Comparison of ENCODE assay signal across 8 mouse cellular contexts in the genomic region with DNA sequence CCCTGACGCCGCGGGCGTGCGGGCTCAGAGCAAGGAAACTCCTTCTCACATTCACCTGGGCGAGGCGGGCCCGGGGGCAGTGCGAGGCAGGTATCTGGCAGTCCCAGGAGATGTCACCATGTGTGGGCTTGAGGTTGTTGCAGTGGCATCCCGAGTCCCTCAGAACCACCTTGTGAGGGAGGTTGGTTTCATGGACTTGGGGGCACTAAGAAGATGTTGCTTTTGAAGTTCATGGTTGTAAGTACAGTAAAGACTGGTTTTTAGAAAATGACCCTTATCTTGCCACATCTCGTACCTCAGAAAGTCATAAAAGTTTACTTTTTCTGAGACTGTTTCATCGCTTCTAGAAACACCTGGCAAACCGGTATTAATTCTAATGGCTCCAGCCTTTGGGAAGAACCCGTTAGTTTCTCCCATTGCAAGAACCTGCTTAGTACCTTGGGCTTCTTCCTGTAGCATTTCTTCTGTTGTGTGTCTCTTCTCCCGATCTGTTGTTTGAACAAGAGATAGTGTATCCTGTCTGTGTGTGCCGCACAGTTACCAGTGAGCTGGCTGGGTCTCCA. TPM values are rescaled to one million over a fixed set of nuclear protein-coding genes. Genes with fewer than 3 reads are reported as not detected.
DNase-seq lines count a peak whose midpoint lies in the region; ATAC-seq and TF ChIP-seq lines count a peak whose summit lies in the region.

No protein-coding gene starts in this region.

- peaks cover 11% of the 10 kb centered on the region for H3K27me3 ChIP-seq in embryonic facial prominence, embryonic 10.5 days (replicated peaks; ENCODE audit: low read depth, poor library complexity, severe bottlenecking)
- no peaks in the 10 kb centered on the region for H3K27me3 ChIP-seq in hindbrain, postnatal 0 days (ENCODE audit: insufficient read depth, low read length)
- no peaks in the 10 kb centered on the region for H3K27me3 ChIP-seq in neural tube, embryonic 11.5 days (ENCODE audit: control insufficient read depth, insufficient read depth, low read length)

- H3K27ac ChIP-seq in layer of hippocampus, adult 2 months = peak overlapping the region; percentile 98
- peak overlapping the region; percentile 99 for H3K27ac ChIP-seq in embryonic facial prominence, embryonic 10.5 days (replicated peaks)
- H3K27ac ChIP-seq in hindbrain, postnatal 0 days = peak overlapping the region; percentile 99
- H3K27ac ChIP-seq in neural tube, embryonic 11.5 days (ENCODE audit: low read depth, low read length) = peak overlapping the region; percentile 97

- DNase-seq in layer of hippocampus, adult 2 months (ENCODE audit: low spot score in 2 of 2) = no peak
- DNase-seq in layer of hippocampus, adult 11-12 months (ENCODE audit: low spot score) = no peak
- DNase-seq in embryonic facial prominence, embryonic 10.5 days (ENCODE audit: low spot score) = no peak
- no peak for DNase-seq in hindbrain, postnatal 0 days (ENCODE audit: low spot score)
- no peak for DNase-seq in neural tube, embryonic 11.5 days (ENCODE audit: low spot score)
- no peak for DNase-seq in adrenal gland, postnatal 25 days
- DNase-seq in urinary bladder, postnatal 10 days (ENCODE audit: low spot score) = no peak
- DNase-seq in urinary bladder, postnatal 25 days (ENCODE audit: low spot score) = no peak

- TF ChIP-seq CTCF in layer of hippocampus, adult 2 months (conservative IDR thresholded peaks at IDR 0.05) = no peak
- no peak for TF ChIP-seq CTCF in hindbrain, postnatal 0 days (IDR thresholded peaks at IDR 0.05; ENCODE audit: low read depth)

- H3K36me3 ChIP-seq in embryonic facial prominence, embryonic 10.5 days (replicated peaks) = no peaks in the 10 kb centered on the region
- no peaks in the 10 kb centered on the region for H3K36me3 ChIP-seq in hindbrain, postnatal 0 days (ENCODE audit: insufficient read depth, low read length)
- no peaks in the 10 kb centered on the region for H3K36me3 ChIP-seq in neural tube, embryonic 11.5 days (ENCODE audit: control insufficient read depth, insufficient read depth, low read length)

- H3K4me3 ChIP-seq in layer of hippocampus, adult 2 months = peak overlapping the region; percentile 73
- peak overlapping the region; percentile 98 for H3K4me3 ChIP-seq in embryonic facial prominence, embryonic 10.5 days
- peak overlapping the region; percentile 98 for H3K4me3 ChIP-seq in hindbrain, postnatal 0 days (ENCODE audit: low read length)
- peak overlapping the region; percentile 76 for H3K4me3 ChIP-seq in neural tube, embryonic 11.5 days (ENCODE audit: low read depth, low read length)

- no peaks in the 10 kb centered on the region for H3K9me3 ChIP-seq in embryonic facial prominence, embryonic 10.5 days
- no peaks in the 10 kb centered on the region for H3K9me3 ChIP-seq in hindbrain, postnatal 0 days (ENCODE audit: low read length)
- no peaks in the 10 kb centered on the region for H3K9me3 ChIP-seq in neural tube, embryonic 11.5 days (ENCODE audit: control insufficient read depth, low read length)

- ATAC-seq in hindbrain, postnatal 0 days = no peak
- no peak for ATAC-seq in neural tube, embryonic 11.5 days (ENCODE audit: insufficient read depth, low FRiP score, low TSS enrichment)

- H3K4me1 ChIP-seq in embryonic facial prominence, embryonic 10.5 days = peaks cover 20% of the 10 kb centered on the region
- no peaks in the 10 kb centered on the region for H3K4me1 ChIP-seq in hindbrain, postnatal 0 days (ENCODE audit: insufficient read depth, low read length)
- peaks cover 13% of the 10 kb centered on the region for H3K4me1 ChIP-seq in neural tube, embryonic 11.5 days (ENCODE audit: control insufficient read depth, insufficient read depth, low read length)

- H3K9ac ChIP-seq in hindbrain, postnatal 0 days (replicated peaks; ENCODE audit: low read length) = peak overlapping the region; percentile 94
- peak overlapping the region; percentile 96 for H3K9ac ChIP-seq in neural tube, embryonic 11.5 days (ENCODE audit: low read length)

- peak overlapping the region; percentile 84 for H3K4me2 ChIP-seq in hindbrain, postnatal 0 days (ENCODE audit: low read depth, low read length)
- peak overlapping the region; percentile 91 for H3K4me2 ChIP-seq in neural tube, embryonic 11.5 days (ENCODE audit: low read depth)

- 23% methylated on average over 16 of the region's 16 CpGs for WGBS in embryonic facial prominence, embryonic 10.5 days
- WGBS in hindbrain, postnatal 0 days = 25% methylated on average over 16 of the region's 16 CpGs
- 24% methylated on average over 16 of the region's 16 CpGs for WGBS in neural tube, embryonic 11.5 days

RNA-seq across cellular contexts. Expression of a gene that starts 1.1 kb away (rescaled TPM):
- 100 to 1,000 TPM; 253 to 255 TPM for total RNA-seq in layer of hippocampus, adult 2 months (2021)
- 9.7 and 10.2 TPM in 2 replicates for polyA plus RNA-seq in embryonic facial prominence, embryonic 10.5 days (2016; fragmentation: Nextera tagmentation; extraction: Ambion mirVana)
- 64.8 and 65.4 TPM in 2 replicates for total RNA-seq in hindbrain, postnatal 0 days (2014; rRNA removed)
- polyA plus RNA-seq in hindbrain, postnatal 0 days (2015; fragmentation: Nextera tagmentation; extraction: Ambion mirVana) = 12.0 and 13.5 TPM in 2 replicates
- polyA plus RNA-seq in neural tube, embryonic 11.5 days (2014; fragmentation: Nextera tagmentation; extraction: Ambion mirVana) = 23.6 and 25.3 TPM in 2 replicates
- total RNA-seq in adrenal gland, postnatal 25 days (2021) = 20.7 and 33.5 TPM in 2 replicates
